Mouse (Mus musculus): Measurements from ENCODE around the gene Ppp4r1. TPM values are rescaled to one million over a fixed set of nuclear protein-coding genes. Genes with fewer than 3 reads are reported as not detected.

The Ppp4r1 gene
- total and polyA plus RNA-seq, 3 experiments = 12.9 to 17.1 (median 13.6) TPM

DNA sequence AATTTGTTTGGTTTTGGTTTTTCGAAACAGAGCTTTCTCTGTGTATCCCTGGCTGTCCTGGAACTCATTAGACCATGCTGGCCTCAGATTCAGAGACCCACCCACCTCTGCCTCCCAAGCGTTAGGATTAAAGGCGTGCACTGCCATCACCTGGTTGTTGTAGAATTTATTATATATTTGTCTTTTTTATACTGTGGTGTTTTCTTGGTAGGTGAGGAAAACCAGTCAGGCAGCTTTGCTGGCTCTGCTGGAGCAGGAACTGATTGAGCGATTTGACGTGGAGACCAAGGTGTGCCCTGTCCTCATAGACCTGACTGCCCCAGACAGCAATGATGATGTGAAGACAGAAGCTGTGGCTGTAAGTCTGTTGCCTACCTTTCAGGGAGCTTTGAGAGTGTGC lies 28.7 kb downstream of the Ppp4r1 start:
- dilution Hi-C loops (cut with MboI; ENCODE audit: extremely low pct_ligation_motif_present, extremely low pct_unique_long_range_greater_than_20kb, low sequenced_read_pairs) = no loop called here
- Histone ChIP-seq H3K9ac (ENCODE audit: insufficient read depth, low read depth) (no peak overlapping the region), H3K4me2 (ENCODE audit: insufficient read depth, low read depth, poor library complexity, severe bottlenecking) (no peak overlapping the region), H3K36me3 (replicated peaks in 1 of 2; ENCODE audit: control insufficient read depth in 1 of 2, insufficient read depth in 1 of 2, low read length in 1 of 2) (peaks cover 37 to 72% of the 10 kb centered on the region in 2 experiments), H3K4me1 (ENCODE audit: control insufficient read depth in 1 of 2, insufficient read depth in 2 of 2) (peaks cover 0 to under 1% of the 10 kb centered on the region in 2 experiments; a peak in 1 of 4 replicates), H3K9me3 (replicated peaks; ENCODE audit: low read length) (no peaks in the 10 kb centered on the region), H3K27me3 (replicated peaks) (no peaks in the 10 kb centered on the region), H3K4me3 (replicated peaks in 1 of 3; ENCODE audit: low read depth in 2 of 3, low read length in 2 of 3, poor library complexity in 1 of 3) (no peak overlapping the region), H3K79me2 (replicated peaks; ENCODE audit: control insufficient read depth, extremely low read depth, insufficient read depth, poor library complexity, severe bottlenecking) (0 out of 2 replicates have a peak, but pooled peaks cover 2% of the 10 kb centered on the region), H3K27ac (ENCODE audit: insufficient read depth, low read depth) (no peak overlapping the region)
- in situ Hi-C loops (cut with MboI; ENCODE audit: low pct_ligation_motif_present, low pct_unique_long_range_greater_than_20kb, low sequenced_read_pairs) = no loop called here
- DNase-seq (ENCODE audit: extremely low read depth) = no peak
- TF ChIP-seq EP300 (IDR thresholded peaks at IDR 0.05; ENCODE audit: low read length) (no peak), IRF4 (IDR thresholded peaks at IDR 0.05; ENCODE audit: low read depth, low read length) (no peak), TCF12 (IDR thresholded peaks at IDR 0.05; ENCODE audit: low read depth, low read length) (no peak), POLR2A (IDR thresholded peaks at IDR 0.05; ENCODE audit: low read depth, low read length) (no peak), MAZ (IDR thresholded peaks at IDR 0.05; ENCODE audit: low read depth, low read length) (no peak), MAX (IDR thresholded peaks at IDR 0.05; ENCODE audit: low read length) (no peak), POLR2AphosphoS2 (IDR thresholded peaks at IDR 0.05; ENCODE audit: low read depth, low read length) (no peak), ZC3H11A (IDR thresholded peaks at IDR 0.05; ENCODE audit: low read depth, low read length) (no peak), CTCF (conservative IDR thresholded peaks at IDR 0.05 in 1 of 2, IDR thresholded peaks at IDR 0.05 in 1 of 2; ENCODE audit: low read depth in 2 of 2, low read length in 2 of 2) (no peak), GABPA (IDR thresholded peaks at IDR 0.05; ENCODE audit: insufficient replicate concordance, low read depth, low read length) (no peak), BHLHE40 (IDR thresholded peaks at IDR 0.05; ENCODE audit: low read depth, low read length) (no peak), ZNF384 (IDR thresholded peaks at IDR 0.05; ENCODE audit: low read depth, low read length) (no peak), ELF1 (IDR thresholded peaks at IDR 0.05; ENCODE audit: low read depth, low read length) (no peak), ETS1 (conservative IDR thresholded peaks at IDR 0.05; ENCODE audit: low read depth, low read length) (no peak)

DNA sequence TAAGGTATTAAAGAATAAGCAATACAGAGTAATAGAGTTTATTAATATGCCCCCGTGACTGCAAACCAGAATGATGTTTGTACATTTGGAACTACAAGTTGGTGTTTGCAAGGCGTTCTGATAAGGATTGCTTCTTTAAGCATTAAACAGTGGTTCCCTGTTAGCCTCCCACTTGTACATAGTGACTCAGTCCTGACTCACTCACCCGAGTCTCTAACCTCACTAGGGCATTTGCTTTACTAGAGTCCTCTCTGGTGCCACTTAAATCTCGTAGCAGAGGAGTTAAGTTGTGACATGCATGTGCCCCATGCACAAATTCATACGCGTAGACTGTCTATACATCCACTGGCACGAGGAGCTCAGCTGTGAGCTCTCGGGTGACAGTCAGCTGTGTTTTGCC lies 31.4 kb downstream of the Ppp4r1 start:
- in situ Hi-C loops (cut with MboI; ENCODE audit: low pct_ligation_motif_present, low pct_unique_long_range_greater_than_20kb, low sequenced_read_pairs) (no loop called here), dilution Hi-C loops (cut with MboI; ENCODE audit: extremely low pct_ligation_motif_present, extremely low pct_unique_long_range_greater_than_20kb, low sequenced_read_pairs) (no loop called here)
- DNase-seq (ENCODE audit: extremely low read depth) = no peak
- peaks cover 52 to 77% of the 10 kb centered on the region in 2 experiments for H3K36me3 ChIP-seq (replicated peaks in 1 of 2; ENCODE audit: control insufficient read depth in 1 of 2, insufficient read depth in 1 of 2, low read length in 1 of 2)
- no peak overlapping the region for H3K9ac ChIP-seq (ENCODE audit: insufficient read depth, low read depth)
- no peak for TF ChIP-seq BHLHE40 (IDR thresholded peaks at IDR 0.05; ENCODE audit: low read depth, low read length)
- TF ChIP-seq CHD2 (IDR thresholded peaks at IDR 0.05; ENCODE audit: low read length) = no peak
- TF ChIP-seq MAZ (IDR thresholded peaks at IDR 0.05; ENCODE audit: low read depth, low read length) = no peak
- no peak for TF ChIP-seq HCFC1 (IDR thresholded peaks at IDR 0.05; ENCODE audit: low read depth, low read length)
- no peak for TF ChIP-seq MYC (IDR thresholded peaks at IDR 0.05; ENCODE audit: low read depth, low read length)
- no peak for TF ChIP-seq ZMIZ1 (IDR thresholded peaks at IDR 0.05; ENCODE audit: low read depth, low read length)
- TF ChIP-seq ZNF384 (IDR thresholded peaks at IDR 0.05; ENCODE audit: low read depth, low read length) = no peak
- TF ChIP-seq GABPA (IDR thresholded peaks at IDR 0.05; ENCODE audit: insufficient replicate concordance, low read depth, low read length) = no peak
- TF ChIP-seq UBTF (IDR thresholded peaks at IDR 0.05; ENCODE audit: low read depth, low read length) = no peak
- TF ChIP-seq RAD21 (IDR thresholded peaks at IDR 0.05; ENCODE audit: low read depth, low read length) = no peak
- TF ChIP-seq POLR2AphosphoS2 (IDR thresholded peaks at IDR 0.05; ENCODE audit: low read depth, low read length) = no peak
- TF ChIP-seq ETS1 (conservative IDR thresholded peaks at IDR 0.05; ENCODE audit: low read depth, low read length) = no peak
- TF ChIP-seq ZC3H11A (IDR thresholded peaks at IDR 0.05; ENCODE audit: low read depth, low read length) = no peak
- H3K4me1 ChIP-seq (ENCODE audit: control insufficient read depth in 1 of 2, insufficient read depth in 2 of 2) = no peaks in the 10 kb centered on the region
- H3K79me2 ChIP-seq (replicated peaks; ENCODE audit: control insufficient read depth, extremely low read depth, insufficient read depth, poor library complexity, severe bottlenecking) = no peaks in the 10 kb centered on the region
- H3K4me3 ChIP-seq (replicated peaks in 1 of 3; ENCODE audit: low read depth in 2 of 3, low read length in 2 of 3, poor library complexity in 1 of 3) = no peak overlapping the region
- no peaks in the 10 kb centered on the region for H3K27me3 ChIP-seq (replicated peaks)
- no peak overlapping the region for H3K27ac ChIP-seq (ENCODE audit: insufficient read depth, low read depth)
- no peaks in the 10 kb centered on the region for H3K9me3 ChIP-seq (replicated peaks; ENCODE audit: low read length)
- no peak overlapping the region for H3K4me2 ChIP-seq (ENCODE audit: insufficient read depth, low read depth, poor library complexity, severe bottlenecking)
